Mouse (Mus musculus) spleen, postnatal 36 days (tissue): Measurements from ENCODE around the gene Stag3.

Source experiments
- DNase-seq, 2 experiments: peaks; one replicate each; pipeline ENCODE4 v3.0.0; 2022; ENCODE audit warnings: low spot score in 2 of 2, mixed read lengths in 1 of 2

The Stag3 gene

DNA sequence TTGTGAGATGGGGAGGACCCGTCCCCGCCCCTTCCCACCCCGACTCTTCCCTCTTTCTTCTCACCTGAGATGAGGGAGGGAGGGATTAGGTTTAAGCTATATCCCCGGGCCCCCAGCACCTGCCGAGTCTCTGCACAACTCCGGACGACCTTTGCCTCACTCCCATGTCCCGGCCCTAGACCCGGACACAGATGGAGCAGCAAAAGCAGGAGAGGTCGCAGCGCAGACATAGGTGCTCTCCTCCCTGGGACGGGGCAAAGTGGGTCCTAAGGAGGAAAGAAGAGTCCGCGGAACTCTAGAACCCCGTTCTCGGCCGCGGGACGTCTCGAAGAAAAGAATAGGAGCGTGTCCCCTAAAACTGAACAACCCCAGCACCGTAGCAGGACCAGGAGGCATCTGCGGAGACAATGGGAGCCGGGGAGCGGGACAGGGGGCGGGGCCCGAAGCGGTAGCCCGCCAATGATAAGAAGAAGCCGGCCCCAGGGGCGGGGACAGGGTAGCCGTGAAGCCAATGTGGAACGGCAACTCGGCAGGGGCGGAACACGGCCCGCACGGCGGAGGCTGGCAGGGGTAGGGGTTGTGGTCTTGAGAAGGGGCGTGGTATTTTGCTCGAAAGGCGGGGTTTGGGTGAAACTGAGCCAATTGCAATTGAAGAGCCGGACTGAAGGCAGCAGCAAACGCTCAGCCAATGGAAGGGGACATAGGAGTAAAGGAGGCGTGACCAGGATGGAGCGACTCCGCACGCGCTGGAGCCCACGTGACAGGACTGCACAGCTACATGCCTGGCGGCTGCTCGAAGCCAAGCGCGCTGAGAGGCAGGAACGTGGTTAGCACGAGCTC, at the start of gene Stag3, which contains the start of the genes Gm43720 and Gpc2:
Gene Stag3 (plus strand): TSS at position 656 of the 840 bp plus-strand sequence.
Gene Gm43720 (minus strand): TSS at position 374 of the 840 bp plus-strand sequence.
Gene Gpc2 (minus strand): TSS at position 421 of the 840 bp plus-strand sequence.
- peak; percentile 83 to 88 for DNase-seq

DNA sequence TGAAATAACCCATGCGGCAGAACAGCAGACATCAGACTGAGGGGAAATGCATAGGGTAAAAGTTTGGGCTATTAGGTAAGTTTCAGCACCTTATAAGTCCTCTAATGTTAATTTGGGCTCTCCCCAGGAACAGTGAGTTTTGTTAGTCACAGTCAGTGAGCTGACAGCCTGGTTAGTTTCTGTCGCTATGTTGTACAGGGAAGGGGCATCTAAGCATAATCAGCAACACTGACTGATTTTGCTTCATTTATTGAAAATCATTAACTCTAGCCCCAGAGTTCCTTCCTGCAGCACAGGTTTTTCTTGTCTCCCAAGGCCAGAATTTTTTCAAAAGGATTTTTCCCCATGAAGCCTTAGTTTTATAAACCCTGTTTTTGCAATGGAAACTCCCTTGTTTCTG, 46.3 kb upstream of the Stag3 start:
- DNase-seq: no peak

GRCm38 (mm10) chr5:138234224-138234623, 45.8 kb upstream of the Stag3 start:
- DNase-seq: no peak

GRCm38 (mm10) chr5:138241511-138241910, 38.5 kb upstream of the Stag3 start:
- DNase-seq: no peak

DNA sequence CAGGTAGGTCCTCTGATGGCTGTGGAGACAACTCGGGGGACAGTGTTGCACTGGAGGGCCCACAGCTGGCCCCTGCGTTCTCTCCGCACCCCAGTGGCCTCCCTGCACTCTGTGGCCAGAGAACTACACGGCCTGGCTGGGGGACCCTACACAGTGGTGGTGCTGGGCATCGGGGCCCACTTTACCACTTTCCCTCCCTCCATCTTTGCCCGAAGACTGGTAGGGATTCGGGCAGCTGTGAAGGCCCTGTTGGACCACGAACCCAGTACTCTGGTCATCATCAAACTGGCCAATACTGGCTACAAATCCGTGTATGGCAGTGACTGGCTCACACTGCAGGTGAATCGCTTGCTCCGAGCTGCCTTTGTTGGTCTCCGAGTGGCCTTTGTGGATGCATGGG, 28.9 kb upstream of the Stag3 start:
- no peak for DNase-seq

GRCm38 (mm10) chr5:138253061-138253460, 27.0 kb upstream of the Stag3 start:
- DNase-seq: no peak

GRCm38 (mm10) chr5:138255353-138256093, 24.5 kb upstream of the Stag3 start, which contains the start of gene Lamtor4:
Lamtor4 (plus strand) TSS chr5:138255482.
- peak; percentile 96 to 98 for DNase-seq

GRCm38 (mm10) chr5:138256094-138256467, 24.0 kb upstream of the Stag3 start:
- DNase-seq: no peak

GRCm38 (mm10) chr5:138256966-138257584, 23.0 kb upstream of the Stag3 start:
- peak; percentile 68 to 73 for DNase-seq

DNA sequence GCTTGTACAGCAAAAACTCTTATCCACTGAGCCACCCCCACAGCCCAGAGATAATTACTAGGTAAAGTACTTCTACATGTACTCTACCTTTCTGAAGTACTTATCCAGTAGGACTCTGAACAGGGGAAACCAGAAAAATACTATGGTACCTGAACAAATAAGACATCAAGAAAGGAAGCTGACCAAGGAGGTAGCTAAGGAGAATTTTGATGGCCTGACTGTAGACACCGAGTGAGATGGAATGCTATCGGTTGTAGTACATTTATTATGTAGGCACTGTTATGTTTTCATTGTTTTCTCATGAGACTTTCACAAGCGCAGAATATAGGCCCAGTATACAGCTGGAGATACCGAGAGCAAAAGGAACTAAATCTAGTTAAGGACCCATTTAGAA, 22.5 kb upstream of the Stag3 start:
- DNase-seq: no peak

- no peak for DNase-seq
Observed at GRCm38 (mm10) chr5:138258078-138258477, 22.0 kb upstream of the Stag3 start.

DNA sequence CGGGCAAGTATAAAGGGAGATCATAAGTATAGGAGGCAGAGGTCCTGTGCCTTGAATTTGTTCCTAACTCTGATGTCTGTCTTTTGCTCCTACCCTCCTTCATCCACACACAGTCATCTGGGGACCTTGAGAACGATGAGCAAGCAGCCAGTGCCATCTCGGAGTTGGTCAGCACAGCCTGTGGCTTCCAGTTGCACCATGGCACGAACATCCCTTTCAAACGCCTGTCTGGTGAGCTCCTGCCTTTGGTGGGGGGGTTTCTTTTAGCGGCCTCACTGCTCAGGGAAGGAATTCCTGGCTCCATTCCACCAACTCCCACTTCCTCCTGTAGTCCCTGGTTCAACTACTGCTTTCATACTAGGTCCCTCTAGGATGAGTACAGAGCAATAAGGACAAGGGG, 21.5 kb upstream of the Stag3 start:
- DNase-seq: no peak

DNA sequence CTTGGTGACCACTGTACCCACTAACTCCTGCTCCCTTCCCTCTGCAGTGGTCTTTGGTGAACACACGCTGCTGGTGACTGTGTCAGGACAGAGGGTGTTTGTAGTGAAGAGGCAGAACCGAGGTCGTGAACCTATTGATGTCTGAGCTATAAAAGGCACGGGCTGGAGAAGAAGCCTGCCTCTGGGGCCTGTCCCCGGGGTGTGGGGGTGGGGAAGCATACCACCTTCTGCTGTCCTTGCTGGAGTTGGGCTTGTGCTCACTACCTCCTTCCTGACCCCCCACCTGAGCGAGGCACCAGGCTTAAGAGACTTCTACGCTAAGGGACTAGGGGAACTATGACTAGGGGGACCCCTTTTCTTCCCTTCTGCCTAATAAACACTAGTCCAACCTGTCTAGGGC, 21.0 kb upstream of the Stag3 start:
- no peak for DNase-seq

DNA sequence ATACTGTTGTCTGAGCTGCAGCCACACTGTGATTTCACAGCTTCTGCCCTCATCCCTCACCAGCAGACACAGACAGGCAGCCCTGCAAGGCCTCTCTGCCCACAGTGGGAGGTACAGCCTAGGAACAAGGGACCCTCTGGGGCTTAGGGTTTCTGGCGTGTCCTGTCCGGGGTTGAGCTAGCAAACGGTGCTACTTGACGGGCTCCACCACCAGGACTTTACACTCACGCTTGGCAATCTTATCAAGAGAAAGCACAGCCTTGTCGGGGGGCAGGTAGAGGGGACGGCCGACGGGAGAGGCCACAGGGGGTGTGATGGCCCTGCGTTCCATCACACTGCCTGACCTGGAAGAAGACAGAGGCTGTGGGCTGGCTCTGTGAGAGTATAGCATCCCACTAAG, 20.0 kb upstream of the Stag3 start:
- DNase-seq: no peak

DNA sequence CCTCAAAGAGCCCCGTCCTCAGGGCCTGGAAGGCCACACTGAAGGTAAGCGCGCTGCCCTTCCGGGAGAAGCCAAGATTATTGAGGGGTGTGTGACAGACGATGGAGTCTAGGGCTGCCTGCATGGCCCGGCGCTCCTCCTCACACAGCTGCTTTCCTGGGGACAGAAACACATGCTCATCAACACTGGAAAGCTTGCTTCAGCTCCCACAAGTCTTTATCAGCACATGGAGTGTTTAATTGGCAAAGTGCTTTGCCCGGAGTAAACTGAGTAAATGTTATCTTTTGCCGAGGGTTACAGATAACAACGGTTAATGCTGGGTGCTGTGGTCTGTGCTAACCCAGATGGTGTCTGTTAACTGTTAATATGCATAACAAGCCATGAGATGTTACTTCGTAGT, 19.2 kb upstream of the Stag3 start:
- DNase-seq: no peak

GRCm38 (mm10) chr5:138262001-138262400, 18.0 kb upstream of the Stag3 start:
- no peak for DNase-seq

- DNase-seq: no peak
Observed at GRCm38 (mm10) chr5:138262582-138263240, 17.3 kb upstream of the Stag3 start.

- peak; percentile 91 to 94 for DNase-seq
Observed at GRCm38 (mm10) chr5:138263260-138264206, 16.5 kb upstream of the Stag3 start, which contains the start of gene BC037034. BC037034 (minus strand) TSS chr5:138264033.

DNA sequence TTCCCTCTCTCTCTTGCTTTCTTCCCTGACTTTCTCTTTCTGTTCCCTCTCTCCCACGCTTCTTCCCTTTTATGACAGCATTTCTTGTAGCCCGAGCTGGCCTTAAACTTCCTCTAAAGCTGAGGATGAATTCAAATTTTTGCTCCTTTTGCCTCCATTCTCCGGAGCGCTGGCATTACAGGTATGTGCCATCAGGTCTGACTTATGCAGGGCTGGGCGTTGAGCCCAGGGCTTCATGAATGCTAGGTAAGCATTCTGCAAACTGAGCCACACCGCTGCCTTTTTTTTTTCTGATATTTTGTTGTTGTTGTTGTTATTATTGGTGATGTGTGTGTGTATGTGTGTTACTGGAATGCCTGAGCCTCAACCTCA, 15.8 kb upstream of the Stag3 start:
- no peak for DNase-seq

DNA sequence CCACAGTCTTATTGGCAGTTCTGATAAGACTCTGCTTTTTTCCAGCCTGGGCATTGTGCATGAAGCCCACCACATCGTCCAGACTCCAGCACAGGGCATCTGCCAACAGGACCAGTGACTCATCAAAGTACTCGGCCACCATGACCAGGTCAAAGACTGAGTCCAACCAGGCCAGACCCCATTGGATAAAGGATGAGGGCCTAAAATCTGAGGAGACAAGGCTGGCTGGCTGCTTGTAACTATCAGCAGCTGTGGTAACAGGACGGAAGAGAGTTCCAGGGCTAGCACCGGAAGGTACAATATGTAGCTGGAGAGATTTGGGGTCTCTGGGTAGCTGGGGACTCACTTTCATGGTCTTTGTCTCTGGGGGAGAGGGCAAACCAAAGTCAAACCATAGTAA, 14.3 kb upstream of the Stag3 start:
- DNase-seq: no peak

DNA sequence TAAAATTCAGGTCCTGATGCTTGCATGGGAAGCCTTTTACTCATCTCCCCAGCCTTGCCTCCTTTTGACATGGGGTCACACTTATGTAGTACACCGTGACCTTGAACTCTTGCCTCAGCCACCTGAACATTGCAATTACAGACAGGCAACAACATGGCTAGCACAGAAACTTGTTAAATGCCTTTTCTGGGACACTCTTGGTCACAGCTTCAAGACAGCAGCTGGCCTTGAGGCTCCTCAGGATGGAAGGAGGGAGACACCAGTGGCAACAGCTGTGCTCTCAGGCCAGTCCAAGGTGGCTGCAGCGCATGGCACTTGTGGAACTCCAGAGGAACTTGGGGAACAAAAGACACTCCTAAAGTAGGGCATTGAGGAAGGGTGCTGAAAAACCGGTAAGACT, 12.9 kb upstream of the Stag3 start:
- no peak for DNase-seq
